Mouse (Mus musculus) kidney, embryonic 15.5 days (tissue): ENCODE data around the gene AI597479. TPM values are rescaled to one million over a fixed set of nuclear protein-coding genes. Genes with fewer than 3 reads are reported as not detected.
A peak's percentile ranks its signal among the peaks of the same experiment; 100 is the strongest.

Experiments used
- ATAC-seq: fragments of 200-750 bp; cut with Nextera tagmentation; replicated peaks from 2 replicates; pipeline ENCODE4 v1.8.0; 2017; ENCODE audit warnings: moderate TSS enrichment; ENCODE audit not compliant: low FRiP score
- H3K27ac ChIP-seq: fragments of 300-500 bp; sonication (generic); 2 replicates; pipeline ENCODE4 v1.5.1; 2015; ENCODE audit warnings: mild to moderate bottlenecking, inconsistent platforms
- H3K27me3 ChIP-seq: fragments of 300-500 bp; sonication (generic); 2 replicates; pipeline ENCODE4 v1.6.1; 2015; ENCODE audit warnings: inconsistent platforms
- H3K36me3 ChIP-seq: fragments of 300-500 bp; sonication (generic); 2 replicates; pipeline ENCODE4 v1.6.1; 2015; ENCODE audit warnings: inconsistent platforms
- H3K4me1 ChIP-seq: fragments of 300-500 bp; sonication (generic); 2 replicates; pipeline ENCODE4 v1.6.1; 2015; ENCODE audit warnings: inconsistent platforms
- H3K4me2 ChIP-seq: fragments of 300-500 bp; sonication (generic); 2 replicates; pipeline ENCODE4 v1.6.1; 2015; ENCODE audit warnings: moderate library complexity, mild to moderate bottlenecking, inconsistent platforms
- H3K4me3 ChIP-seq: fragments of 300-500 bp; sonication (generic); replicated peaks from 2 replicates; pipeline ENCODE4 v1.5.1; 2015; ENCODE audit warnings: mild to moderate bottlenecking, inconsistent platforms
- H3K9ac ChIP-seq: fragments of 300-500 bp; sonication (generic); 2 replicates; pipeline ENCODE4 v1.6.1; 2015; ENCODE audit warnings: mild to moderate bottlenecking, inconsistent platforms
- H3K9me3 ChIP-seq: fragments of 300-500 bp; sonication (generic); replicated peaks from 2 replicates; pipeline ENCODE4 v1.6.1; 2016; ENCODE audit warnings: inconsistent platforms
- WGBS: fragments of 180-500 bp; shearing (Covaris S2); methylation state at CpG from one replicate; pipeline ENCODE4 v1.1.7; 2015; ENCODE audit warnings: mixed read lengths; 5-methylcytosine and 5-hydroxymethylcytosine counted together
- polyA plus RNA-seq: library from polyadenylated mRNA; unstranded; fragments of >200 nt; fragmentation: Nextera tagmentation; extraction: Ambion mirVana; gene quantifications from 2 replicates; pipeline ENCODE4 v1.2.1, GENCODE M21; 2015

AI597479 gene
- 31.0 and 31.7 TPM in 2 replicates for polyA plus RNA-seq

DNA sequence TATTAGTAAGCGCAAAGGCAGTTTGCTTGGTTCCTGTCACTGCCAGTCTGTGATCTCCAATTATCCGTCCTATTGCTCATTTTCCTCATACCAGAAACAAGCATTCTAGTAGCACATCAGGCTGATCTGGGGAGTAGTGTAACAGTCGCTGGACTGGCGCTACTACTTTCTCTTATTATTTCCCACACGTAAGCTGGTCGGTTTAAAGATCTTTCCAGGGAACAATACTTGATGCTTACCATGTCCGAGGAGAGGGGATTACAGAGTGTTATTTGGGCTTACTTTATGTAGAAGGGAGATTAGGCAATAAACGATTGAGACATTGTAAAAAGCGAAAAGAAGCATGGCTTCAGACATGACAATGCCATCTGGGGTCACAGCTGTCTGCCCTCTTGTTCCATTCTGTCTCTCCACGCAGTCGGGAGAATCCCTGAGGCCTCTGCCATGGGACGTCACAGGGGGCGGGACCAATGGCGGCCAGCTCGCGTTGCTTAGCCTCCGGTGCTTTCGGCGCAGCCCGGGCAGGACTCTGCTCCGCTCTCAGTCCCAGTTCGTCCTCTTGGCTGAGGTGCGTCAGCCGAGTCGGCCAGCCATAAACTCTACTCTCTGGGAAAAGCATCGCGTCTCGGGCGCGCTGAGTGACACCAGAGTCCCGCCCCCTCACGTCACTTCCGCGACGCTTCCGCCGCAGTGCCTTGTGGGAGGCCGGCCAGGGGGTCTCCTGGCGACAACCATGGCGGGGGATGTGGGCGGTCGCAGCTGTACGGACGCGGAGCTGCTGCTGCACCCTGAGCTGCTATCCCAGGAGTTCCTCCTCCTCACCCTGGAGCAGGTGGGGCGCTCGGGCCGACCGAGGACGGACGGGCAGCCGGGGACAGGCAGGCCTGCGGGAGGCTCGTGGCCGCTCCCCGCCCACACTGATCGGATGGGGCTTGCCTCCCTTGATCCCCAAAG lies at the start of gene AI597479, which contains the start of gene Tgfbrap1:
AI597479 (plus strand) TSS at position 680 of the 954 bp plus-strand sequence.
Tgfbrap1 (minus strand) TSS at position 607 of the 954 bp plus-strand sequence.
- Histone ChIP-seq H3K27ac (peak within 1 kb of the TSS; percentile 100), H3K9ac (peak within 1 kb of the TSS; percentile 96), H3K4me1 (peaks cover 16% of the 10 kb centered on the region), H3K4me3 (peak within 1 kb of the TSS; percentile 96), H3K27me3 (no peaks in the 10 kb centered on the region), H3K4me2 (peak within 1 kb of the TSS; percentile 65), H3K9me3 (no peaks in the 10 kb centered on the region), H3K36me3 (peaks cover 32% of the 10 kb centered on the region)
- WGBS, result 1% methylated on average over 57 of the region's 57 CpGs
- peak; percentile 97 for ATAC-seq

DNA sequence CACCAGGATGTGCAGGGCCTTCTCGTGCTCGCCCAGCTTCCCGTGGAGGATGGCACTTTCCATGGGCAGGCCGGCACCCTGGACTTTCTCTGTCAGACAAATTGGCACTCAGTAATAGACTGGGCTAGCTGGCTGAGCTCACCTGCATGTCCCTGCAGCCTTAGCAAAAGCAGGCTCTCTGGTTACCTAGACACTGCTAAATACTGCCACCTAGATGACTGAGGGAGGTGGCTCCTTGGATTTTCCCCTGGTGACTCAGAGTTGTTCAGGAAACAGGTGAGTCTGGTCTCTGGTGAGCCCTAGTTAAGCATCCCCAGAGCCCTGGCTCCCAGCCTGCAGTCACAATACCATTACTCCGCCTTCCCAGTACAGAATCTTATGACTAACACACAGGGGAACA lies 46.6 kb upstream of the AI597479 start:
- 92% methylated on average over 5 of the region's 5 CpGs for WGBS
- ATAC-seq, result no peak
- Histone ChIP-seq H3K36me3 (peaks cover 78% of the 10 kb centered on the region), H3K9ac (no peak overlapping the region), H3K9me3 (no peaks in the 10 kb centered on the region), H3K27me3 (no peaks in the 10 kb centered on the region), H3K4me3 (no peak overlapping the region), H3K27ac (no peak overlapping the region), H3K4me1 (peaks cover under 1% of the 10 kb centered on the region; the same call in 1 of the 2 replicates), H3K4me2 (no peak overlapping the region)

GRCm38 (mm10) chr1:43065615-43066310 lies 32.7 kb upstream of the AI597479 start:
- peaks cover 52% of the 10 kb centered on the region for H3K36me3 ChIP-seq
- peak; percentile 85 for ATAC-seq
- no peaks in the 10 kb centered on the region for H3K9me3 ChIP-seq
- no peak overlapping the region for H3K4me2 ChIP-seq
- WGBS, result 52% methylated on average over 9 of the region's 9 CpGs
- no peak overlapping the region for H3K4me3 ChIP-seq
- H3K27ac ChIP-seq, result no peak overlapping the region
- H3K9ac ChIP-seq, result no peak overlapping the region
- no peaks in the 10 kb centered on the region for H3K27me3 ChIP-seq
- no peaks in the 10 kb centered on the region for H3K4me1 ChIP-seq

DNA sequence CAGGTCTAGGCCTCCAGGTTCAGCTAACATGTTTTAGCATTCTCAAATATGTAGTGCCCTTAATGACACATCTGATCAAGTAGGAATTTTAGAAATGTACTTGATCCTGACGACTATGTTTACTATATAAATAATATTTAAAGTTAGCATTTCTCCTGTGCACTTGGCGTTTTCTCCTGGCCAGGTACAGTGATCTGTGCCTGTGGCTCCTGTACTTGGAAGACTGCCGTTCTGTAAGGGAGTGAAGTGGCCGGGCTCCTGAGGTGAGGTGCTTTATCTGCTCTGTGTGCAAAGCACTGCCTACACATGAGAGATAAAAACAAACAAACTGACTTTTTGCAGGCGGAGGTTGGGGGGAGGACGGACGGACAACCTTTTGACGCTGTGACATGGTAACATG lies 31.9 kb upstream of the AI597479 start:
- ATAC-seq, result no peak
- 88% methylated on average over 8 of the region's 8 CpGs for WGBS
- no peak overlapping the region for H3K4me2 ChIP-seq
- H3K9me3 ChIP-seq, result no peaks in the 10 kb centered on the region
- H3K9ac ChIP-seq, result no peak overlapping the region
- no peaks in the 10 kb centered on the region for H3K27me3 ChIP-seq
- H3K27ac ChIP-seq, result no peak overlapping the region
- H3K4me3 ChIP-seq, result no peak overlapping the region
- no peaks in the 10 kb centered on the region for H3K4me1 ChIP-seq
- peaks cover 53% of the 10 kb centered on the region for H3K36me3 ChIP-seq

DNA sequence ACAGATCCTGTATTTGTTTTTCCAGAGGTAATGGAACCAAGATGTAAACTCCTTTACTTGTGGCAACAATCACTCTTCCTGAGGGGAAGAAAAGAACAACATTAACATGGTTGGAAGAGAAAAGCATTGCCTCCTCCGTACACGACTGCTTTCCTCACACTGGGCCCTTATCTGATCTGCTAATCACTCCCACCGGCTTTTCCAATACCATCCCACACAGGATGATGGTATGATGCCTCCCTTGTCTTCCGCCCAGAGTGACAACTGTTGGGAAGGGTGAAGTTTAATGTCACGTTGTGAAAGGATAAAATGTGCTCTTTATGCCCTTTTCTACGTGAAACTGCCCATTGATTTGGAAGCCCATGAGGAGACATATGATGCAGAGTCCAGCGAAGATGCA lies 31.0 kb upstream of the AI597479 start:
- peak; percentile 60; the same call in 1 of the 2 replicates for ATAC-seq
- 54% methylated on average over 7 of the region's 7 CpGs for WGBS
- no peak overlapping the region for H3K4me3 ChIP-seq

DNA sequence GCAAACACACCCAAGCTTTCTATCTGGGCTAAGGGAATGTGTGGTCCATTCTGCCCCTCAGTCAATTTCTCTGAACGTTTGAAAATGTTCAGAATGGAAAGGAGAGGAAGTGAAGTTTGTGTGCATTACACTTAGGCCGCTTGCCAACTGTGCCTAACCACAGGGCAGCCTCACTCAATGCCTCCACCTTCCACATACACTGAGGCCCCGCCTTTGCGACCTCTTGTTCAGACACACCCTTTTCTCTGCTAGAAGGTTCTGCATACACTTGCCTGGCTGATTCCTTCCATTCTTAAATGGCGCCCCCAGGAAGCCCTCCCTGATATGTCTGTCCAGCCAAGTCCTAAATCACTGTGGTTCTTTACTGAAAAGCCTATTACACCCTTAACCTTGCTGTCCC lies 27.8 kb upstream of the AI597479 start:
- Histone ChIP-seq H3K4me3 (no peak overlapping the region), H3K27ac (no peak overlapping the region), H3K4me1 (no peaks in the 10 kb centered on the region), H3K9me3 (no peaks in the 10 kb centered on the region), H3K4me2 (no peak overlapping the region), H3K9ac (no peak overlapping the region), H3K36me3 (peaks cover 53% of the 10 kb centered on the region), H3K27me3 (no peaks in the 10 kb centered on the region)
- no peak for ATAC-seq
- WGBS, result 77% methylated on average over 5 of the region's 5 CpGs

More for the DNA sequence above, 31.0 kb upstream of the AI597479 start:
- no peak overlapping the region for H3K9ac ChIP-seq
- no peaks in the 10 kb centered on the region for H3K27me3 ChIP-seq
- peaks cover 52% of the 10 kb centered on the region for H3K36me3 ChIP-seq
- H3K9me3 ChIP-seq, result no peaks in the 10 kb centered on the region
- H3K27ac ChIP-seq, result no peak overlapping the region
- H3K4me1 ChIP-seq, result no peaks in the 10 kb centered on the region
- no peak overlapping the region for H3K4me2 ChIP-seq

DNA sequence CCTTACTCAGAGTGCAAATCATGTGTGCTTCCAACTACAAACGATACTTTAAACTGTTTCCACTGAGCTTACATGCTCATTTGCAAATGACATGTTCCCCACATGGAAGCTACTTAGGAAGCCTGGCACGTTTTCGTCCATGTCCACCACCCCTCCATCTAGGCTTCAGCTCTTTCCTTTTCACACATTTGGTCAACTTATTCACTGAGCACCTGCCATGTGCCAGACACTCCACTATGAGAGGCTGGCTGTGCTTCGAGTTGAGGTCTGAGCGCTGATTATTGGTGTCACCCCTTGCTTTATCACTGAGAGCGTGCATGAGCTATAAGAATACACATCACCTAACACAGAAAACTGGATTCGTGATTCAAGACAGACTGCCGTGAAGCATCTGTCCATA lies 26.5 kb upstream of the AI597479 start:
- Histone ChIP-seq H3K9me3 (no peaks in the 10 kb centered on the region), H3K4me1 (no peaks in the 10 kb centered on the region), H3K4me3 (no peak overlapping the region), H3K27me3 (no peaks in the 10 kb centered on the region), H3K9ac (no peak overlapping the region), H3K36me3 (peaks cover 51% of the 10 kb centered on the region), H3K4me2 (no peak overlapping the region), H3K27ac (no peak overlapping the region)
- ATAC-seq, result no peak
- 95% methylated on average over 8 of the region's 8 CpGs for WGBS

- Histone ChIP-seq H3K4me3 (no peak overlapping the region), H3K9me3 (no peaks in the 10 kb centered on the region), H3K4me1 (no peaks in the 10 kb centered on the region), H3K27me3 (no peaks in the 10 kb centered on the region), H3K36me3 (peaks cover 45% of the 10 kb centered on the region), H3K27ac (no peak overlapping the region), H3K9ac (no peak overlapping the region), H3K4me2 (no peak overlapping the region)
- no peak for ATAC-seq
- WGBS, result 50% methylated on average over 1 of the region's 1 CpGs
Measured at GRCm38 (mm10) chr1:43072561-43072960, 25.9 kb upstream of the AI597479 start.

DNA sequence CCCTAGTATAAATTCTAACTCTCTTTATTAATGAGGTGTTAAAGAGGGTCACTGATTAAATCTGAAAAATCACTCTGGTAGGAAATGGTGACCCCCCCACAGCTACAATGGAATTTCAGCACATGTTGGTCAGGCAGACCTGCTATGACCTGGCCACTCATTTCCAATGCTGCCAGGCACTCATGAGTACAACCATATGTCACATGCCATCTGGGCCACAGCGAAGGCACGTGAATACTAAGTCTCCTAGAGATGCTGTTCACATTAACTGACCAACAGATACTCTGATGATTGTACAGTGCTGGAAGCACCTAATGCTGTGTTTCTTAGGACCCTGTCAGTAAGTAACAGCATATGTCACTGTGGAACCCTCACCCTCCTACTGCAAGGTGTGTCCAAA lies 23.7 kb upstream of the AI597479 start:
- no peaks in the 10 kb centered on the region for H3K27me3 ChIP-seq
- ATAC-seq, result no peak
- H3K9ac ChIP-seq, result no peak overlapping the region
- H3K9me3 ChIP-seq, result no peaks in the 10 kb centered on the region
- 93% methylated on average over 2 of the region's 2 CpGs for WGBS
- no peak overlapping the region for H3K4me2 ChIP-seq
- H3K27ac ChIP-seq, result no peak overlapping the region
- peaks cover 38% of the 10 kb centered on the region for H3K36me3 ChIP-seq
- no peak overlapping the region for H3K4me3 ChIP-seq
- H3K4me1 ChIP-seq, result no peaks in the 10 kb centered on the region

- peaks cover 20% of the 10 kb centered on the region for H3K36me3 ChIP-seq
- H3K27me3 ChIP-seq, result no peaks in the 10 kb centered on the region
- no peak overlapping the region for H3K27ac ChIP-seq
- no peak overlapping the region for H3K4me2 ChIP-seq
- 76% methylated on average over 2 of the region's 2 CpGs for WGBS
- H3K4me3 ChIP-seq, result no peak overlapping the region
- no peaks in the 10 kb centered on the region for H3K9me3 ChIP-seq
- ATAC-seq, result no peak
- H3K9ac ChIP-seq, result no peak overlapping the region
- no peaks in the 10 kb centered on the region for H3K4me1 ChIP-seq
Measured at GRCm38 (mm10) chr1:43078124-43078523, 20.4 kb upstream of the AI597479 start.

DNA sequence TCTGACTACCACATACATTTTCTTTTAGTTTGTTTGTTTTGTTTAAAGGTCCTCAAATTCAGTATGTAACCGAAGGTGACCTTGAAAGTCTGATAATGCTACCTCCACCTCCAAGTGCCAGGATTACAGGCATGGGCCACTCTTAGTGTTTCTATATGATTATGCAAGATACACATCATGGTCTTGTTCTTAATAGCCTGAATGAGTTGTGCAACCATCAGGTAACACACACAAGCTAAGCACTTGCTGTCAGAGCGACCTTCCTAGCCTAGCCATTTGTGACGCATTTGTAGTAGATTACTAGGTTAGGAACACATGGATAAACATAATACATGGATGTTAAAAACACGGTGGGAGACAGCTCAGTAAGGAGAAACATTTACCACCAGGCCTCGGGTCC lies 15.6 kb upstream of the AI597479 start:
- no peak overlapping the region for H3K9ac ChIP-seq
- H3K27me3 ChIP-seq, result no peaks in the 10 kb centered on the region
- ATAC-seq, result no peak
- H3K27ac ChIP-seq, result no peak overlapping the region
- H3K4me1 ChIP-seq, result 0 out of 2 replicates have a peak, but pooled peaks cover 3% of the 10 kb centered on the region
- H3K4me2 ChIP-seq, result no peak overlapping the region
- H3K9me3 ChIP-seq, result no peaks in the 10 kb centered on the region
- WGBS, result 88% methylated on average over 5 of the region's 5 CpGs
- peaks cover 9% of the 10 kb centered on the region; the same call in 1 of the 2 replicates for H3K36me3 ChIP-seq
- no peak overlapping the region for H3K4me3 ChIP-seq

GRCm38 (mm10) chr1:43090418-43090817 lies 8.1 kb upstream of the AI597479 start:
- Histone ChIP-seq H3K36me3 (peaks cover 8% of the 10 kb centered on the region; the same call in 1 of the 2 replicates), H3K4me2 (no peak overlapping the region), H3K9ac (no peak overlapping the region), H3K9me3 (no peaks in the 10 kb centered on the region), H3K4me1 (peaks cover 20% of the 10 kb centered on the region), H3K4me3 (no peak overlapping the region), H3K27me3 (no peaks in the 10 kb centered on the region), H3K27ac (no peak overlapping the region)
- no peak for ATAC-seq
- 83% methylated on average over 1 of the region's 1 CpGs for WGBS
